Mouse (Mus musculus) macrophage (primary cell): ENCODE measurements around the gene Spata45. TPM values are rescaled to one million over a fixed set of nuclear protein-coding genes. Genes with fewer than 3 reads are reported as not detected.

Experiments used
- H3K27ac ChIP-seq: fragments of 350-480 bp; formaldehyde crosslinking; 2 replicates; pipeline ENCODE4 v1.9.0; 2021
- H3K36me3 ChIP-seq: fragments of 350-480 bp; formaldehyde crosslinking; 2 replicates; pipeline ENCODE4 v1.9.0; 2021; ENCODE audit errors: inconsistent target
- H3K4me3 ChIP-seq: fragments of 350-480 bp; formaldehyde crosslinking; 2 replicates; pipeline ENCODE4 v1.9.0; 2021; ENCODE audit errors: inconsistent target
- H3K79me2 ChIP-seq: fragments of 350-480 bp; formaldehyde crosslinking; 2 replicates; pipeline ENCODE4 v1.9.0; 2021; ENCODE audit errors: inconsistent target
- WGBS: methylation state at CpG from one replicate; pipeline ENCODE4 v1.1.7; 2026; ENCODE audit warnings: inconsistent platforms; ENCODE audit not compliant: missing documents; 5-methylcytosine and 5-hydroxymethylcytosine counted together
- polyA plus RNA-seq: library from polyadenylated mRNA; stranded (reverse); fragments of 250-400 nt; gene quantifications from 3 replicates; pipeline ENCODE4 v1.2.4, GENCODE M21; 2018; ENCODE audit warnings: inconsistent platforms

Spata45 gene
- polyA plus RNA-seq, 1 experiment from 2014 or later = not detected

GRCm38 (mm10) chr1:191084951-191085559 is 48.6 kb downstream of the Spata45 start:
- H3K36me3 ChIP-seq = no peaks in the 10 kb centered on the region

GRCm38 (mm10) chr1:191085597-191085996 is 49.2 kb downstream of the Spata45 start:
- no peak overlapping the region for H3K4me3 ChIP-seq
- H3K36me3 ChIP-seq = no peaks in the 10 kb centered on the region
- WGBS = 4% methylated on average over 12 of the region's 12 CpGs
- H3K27ac ChIP-seq = peak overlapping the region; percentile 89
- H3K79me2 ChIP-seq = no peaks in the 10 kb centered on the region

More at GRCm38 (mm10) chr1:191084951-191085559, 48.6 kb downstream of the Spata45 start:
- 60% methylated on average over 5 of the region's 5 CpGs for WGBS
- H3K27ac ChIP-seq = peak overlapping the region; percentile 89
- H3K79me2 ChIP-seq = no peaks in the 10 kb centered on the region
- H3K4me3 ChIP-seq = no peak overlapping the region

GRCm38 (mm10) chr1:191086304-191086878 is 50.0 kb downstream of the Spata45 start:
- no peak overlapping the region for H3K4me3 ChIP-seq
- WGBS = 29% methylated on average over 7 of the region's 7 CpGs
- no peaks in the 10 kb centered on the region for H3K79me2 ChIP-seq
- no peaks in the 10 kb centered on the region for H3K36me3 ChIP-seq
- H3K27ac ChIP-seq = peak overlapping the region; percentile 89

- Histone ChIP-seq H3K36me3 (no peaks in the 10 kb centered on the region), H3K27ac (peak overlapping the region; percentile 89), H3K4me3 (no peak overlapping the region), H3K79me2 (no peaks in the 10 kb centered on the region)
- 63% methylated on average over 8 of the region's 8 CpGs for WGBS
Observed at GRCm38 (mm10) chr1:191086960-191087359, 50.5 kb downstream of the Spata45 start.

GRCm38 (mm10) chr1:191087955-191088354 is 51.5 kb downstream of the Spata45 start:
- no peak overlapping the region for H3K27ac ChIP-seq
- no peaks in the 10 kb centered on the region for H3K79me2 ChIP-seq
- no peak overlapping the region for H3K4me3 ChIP-seq
- 47% methylated on average over 5 of the region's 5 CpGs for WGBS
- no peaks in the 10 kb centered on the region for H3K36me3 ChIP-seq

GRCm38 (mm10) chr1:191089355-191089754 is 52.9 kb downstream of the Spata45 start:
- 96% methylated on average over 6 of the region's 6 CpGs for WGBS
- H3K4me3 ChIP-seq = no peak overlapping the region
- no peaks in the 10 kb centered on the region for H3K79me2 ChIP-seq
- no peak overlapping the region for H3K27ac ChIP-seq
- H3K36me3 ChIP-seq = no peaks in the 10 kb centered on the region

- H3K36me3 ChIP-seq = no peaks in the 10 kb centered on the region
- 97% methylated on average over 8 of the region's 8 CpGs for WGBS
- no peak overlapping the region for H3K4me3 ChIP-seq
- H3K79me2 ChIP-seq = no peaks in the 10 kb centered on the region
- no peak overlapping the region for H3K27ac ChIP-seq
Observed at GRCm38 (mm10) chr1:191092050-191092449, 55.6 kb downstream of the Spata45 start.

Other genes with a start within 250 kb of the Spata45 start
- gene Rps6kc1, start 124.9 kb upstream of the Spata45 start, polyA plus RNA-seq = 16.6 to 20.5 TPM (median 19.7 TPM) in 3 replicates
- gene Angel2, start 111.5 kb upstream of the Spata45 start, polyA plus RNA-seq = 22.8 to 32.8 TPM (median 31.0 TPM) in 3 replicates
- gene Vash2, start 57.3 kb upstream of the Spata45 start, polyA plus RNA-seq = 1.9 to 3.0 TPM (median 2.0 TPM) in 3 replicates
- gene Flvcr1, start 10.5 kb upstream of the Spata45 start, polyA plus RNA-seq = 58.5 to 74.7 TPM (median 60.7 TPM) in 3 replicates
- gene Tatdn3, start 26.3 kb downstream of the Spata45 start, polyA plus RNA-seq = 7.7 to 13.2 TPM (median 7.9 TPM) in 3 replicates
- gene Nsl1, start 26.4 kb downstream of the Spata45 start, polyA plus RNA-seq = 1.1 to 7.5 TPM (median 2.4 TPM) in 3 replicates
- 3.0 to 7.3 TPM (median 5.6 TPM) in 3 replicates for gene Batf3, start 61.2 kb downstream of the Spata45 start, polyA plus RNA-seq
- gene Fam71a, start 128.2 kb downstream of the Spata45 start, polyA plus RNA-seq = not detected in 3 replicates
- gene Atf3, start 181.4 kb downstream of the Spata45 start, polyA plus RNA-seq = 201 to 678 TPM (median 211 TPM) in 3 replicates